Mouse (Mus musculus) hindbrain, embryonic 14.5 days (tissue): ENCODE results near the gene Hist2h3b. TPM values are rescaled to one million over a fixed set of nuclear protein-coding genes. Genes with fewer than 3 reads are reported as not detected.

Experiments used
- ATAC-seq: fragments of 200-750 bp; cut with Nextera tagmentation; 2 replicates; pipeline ENCODE4 v1.8.0; 2017; ENCODE audit warnings: moderate number of reproducible peaks, mild to moderate bottlenecking, moderate TSS enrichment, moderate library complexity; ENCODE audit not compliant: low FRiP score
- DNase-seq: peaks from one replicate; pipeline ENCODE4 v3.0.0-alpha.2; 2015; ENCODE audit warnings: low spot score
- H3K27ac ChIP-seq: fragments of 300-500 bp; sonication (generic); 2 replicates; pipeline ENCODE4 v1.5.1; 2014; ENCODE audit warnings: mild to moderate bottlenecking, moderate library complexity
- H3K27me3 ChIP-seq: fragments of 300-500 bp; sonication (generic); 2 replicates; pipeline ENCODE4 v1.6.1; 2014; ENCODE audit warnings: mild to moderate bottlenecking, low read length, mixed read lengths; ENCODE audit not compliant: control insufficient read depth, insufficient read depth
- H3K36me3 ChIP-seq: fragments of 300-500 bp; sonication (generic); replicated peaks from 2 replicates; pipeline ENCODE4 v1.6.1; 2014; ENCODE audit not compliant: control insufficient read depth, insufficient read depth
- H3K4me1 ChIP-seq: fragments of 300-500 bp; sonication (generic); replicated peaks from 2 replicates; pipeline ENCODE4 v1.6.1; 2014; ENCODE audit warnings: antibody characterized with exemption, low read length, mixed read lengths; ENCODE audit not compliant: control insufficient read depth, insufficient read depth
- H3K4me2 ChIP-seq: fragments of 300-500 bp; sonication (generic); replicated peaks from 2 replicates; pipeline ENCODE4 v1.6.1; 2014; ENCODE audit warnings: mild to moderate bottlenecking, moderate library complexity
- H3K4me3 ChIP-seq: fragments of 300-500 bp; sonication (generic); replicated peaks from 2 replicates; pipeline ENCODE4 v1.5.1; 2014; ENCODE audit warnings: mild to moderate bottlenecking, low read length
- H3K9ac ChIP-seq: fragments of 300-500 bp; sonication (generic); 2 replicates; pipeline ENCODE4 v1.6.1; 2014
- H3K9me3 ChIP-seq: fragments of 300-500 bp; sonication (generic); 2 replicates; pipeline ENCODE4 v1.6.1; 2016; ENCODE audit warnings: low read length; ENCODE audit not compliant: control insufficient read depth
- WGBS: fragments of 180-500 bp; shearing (Covaris S2); extraction: QIAGEN DNeasy Blood & Tissue Kit; methylation state at CpG from one replicate; pipeline ENCODE4 v1.1.7; 2014; 5-methylcytosine and 5-hydroxymethylcytosine counted together
- microRNA-seq: library from miRNA; unstranded; fragments of <30 nt; microRNA quantifications from one replicate; pipeline ENCODE4, GENCODE M21; 2016
- polyA plus RNA-seq: library from polyadenylated mRNA; unstranded; fragments of >200 nt; fragmentation: Nextera tagmentation; extraction: Ambion mirVana; gene quantifications from 2 replicates; pipeline ENCODE4 v1.2.1, GENCODE M21; 2014

Gene Hist2h3b
- polyA plus RNA-seq, 1 experiment from 2014 or later, result 12.3 TPM

GRCm38 (mm10) chr3:96302076-96302475, 33.6 kb downstream of the Hist2h3b start:
- WGBS, result 87% methylated on average over 5 of the region's 5 CpGs
- Histone ChIP-seq H3K9me3 (no peaks in the 10 kb centered on the region), H3K27ac (no peak overlapping the region), H3K36me3 (no peaks in the 10 kb centered on the region), H3K9ac (no peak overlapping the region), H3K4me1 (no peaks in the 10 kb centered on the region), H3K27me3 (no peaks in the 10 kb centered on the region), H3K4me2 (no peak overlapping the region), H3K4me3 (no peak overlapping the region)
- no peak for ATAC-seq
- DNase-seq, result no peak

- Histone ChIP-seq H3K9ac (no peak overlapping the region), H3K36me3 (no peaks in the 10 kb centered on the region), H3K27ac (no peak overlapping the region), H3K4me1 (no peaks in the 10 kb centered on the region), H3K4me2 (no peak overlapping the region), H3K9me3 (no peaks in the 10 kb centered on the region), H3K4me3 (no peak overlapping the region), H3K27me3 (no peaks in the 10 kb centered on the region)
- ATAC-seq (no peak), DNase-seq (no peak)
- whole genome bisulfite sequencing, result 84% methylated on average over 9 of the region's 9 CpGs
These were observed 38.1 kb downstream of the Hist2h3b start for GRCm38 (mm10) chr3:96306506-96306905.

- no peak for ATAC-seq
- H3K27me3 ChIP-seq, result no peaks in the 10 kb centered on the region
- H3K4me2 ChIP-seq, result no peak overlapping the region
- no peak overlapping the region for H3K27ac ChIP-seq
- no peaks in the 10 kb centered on the region for H3K36me3 ChIP-seq
- no peak overlapping the region for H3K4me3 ChIP-seq
- H3K9ac ChIP-seq, result no peak overlapping the region
- no peaks in the 10 kb centered on the region for H3K4me1 ChIP-seq
- 75% methylated on average over 3 of the region's 3 CpGs for WGBS
- DNase-seq, result no peak
- H3K9me3 ChIP-seq, result no peaks in the 10 kb centered on the region
These were observed 41.0 kb downstream of the Hist2h3b start for GRCm38 (mm10) chr3:96309441-96309840.

- ATAC-seq (no peak), DNase-seq (no peak)
- Histone ChIP-seq H3K36me3 (no peaks in the 10 kb centered on the region), H3K27me3 (no peaks in the 10 kb centered on the region), H3K9me3 (no peaks in the 10 kb centered on the region), H3K4me3 (no peak overlapping the region), H3K9ac (no peak overlapping the region), H3K4me1 (no peaks in the 10 kb centered on the region), H3K27ac (no peak overlapping the region), H3K4me2 (no peak overlapping the region)
- 59% methylated on average over 8 of the region's 8 CpGs for WGBS
These were observed 44.1 kb downstream of the Hist2h3b start for GRCm38 (mm10) chr3:96312341-96313098.

Small RNA genes within 50 kb of the gene (microRNA-seq; reads per million reads assigned to microRNA genes)
- gene Gm44492 (not detected), gene Gm47311 (not detected), gene Gm47313 (not detected)

Other genes starting within 250 kb of the Hist2h3b start
- gene Vps45, start 210.2 kb upstream of the Hist2h3b start, polyA plus RNA-seq, result 44.8 and 46.8 TPM in 2 replicates
- gene Otud7b, start 164.1 kb upstream of the Hist2h3b start, polyA plus RNA-seq, result 7.1 and 7.9 TPM in 2 replicates
- 10.1 and 11.6 TPM in 2 replicates for gene Mtmr11, start 106.7 kb upstream of the Hist2h3b start, polyA plus RNA-seq
- 135 and 151 TPM in 2 replicates for gene Sf3b4, start 96.3 kb upstream of the Hist2h3b start, polyA plus RNA-seq
- 95.7 and 111 TPM in 2 replicates for gene Sv2a, start 87.5 kb upstream of the Hist2h3b start, polyA plus RNA-seq
- gene Bola1, start 48.9 kb upstream of the Hist2h3b start, polyA plus RNA-seq, result 57.0 and 72.4 TPM in 2 replicates
- 0.55 TPM in 1 of 2 replicates, not detected in the other for gene Hist2h2ab, start 48.8 kb upstream of the Hist2h3b start, polyA plus RNA-seq
- 1.9 and 2.3 TPM in 2 replicates for gene Hist2h2ac, start 47.8 kb upstream of the Hist2h3b start, polyA plus RNA-seq
- gene Hist2h2be, start 47.5 kb upstream of the Hist2h3b start, polyA plus RNA-seq, result 4.7 and 5.0 TPM in 2 replicates
- gene Hist2h3c2, start 29.5 kb upstream of the Hist2h3b start, polyA plus RNA-seq, result 1.2 and 1.7 TPM in 2 replicates
- 32.2 and 46.8 TPM in 2 replicates for gene Hist2h2aa2, start 28.4 kb upstream of the Hist2h3b start, polyA plus RNA-seq
- gene Hist2h2aa1, start 23.2 kb upstream of the Hist2h3b start, polyA plus RNA-seq, result 12.0 and 16.6 TPM in 2 replicates
- 0.18 and 1.6 TPM in 2 replicates for gene Hist2h3c1, start 22.0 kb upstream of the Hist2h3b start, polyA plus RNA-seq
- gene Hist2h4, start 5.3 kb upstream of the Hist2h3b start, polyA plus RNA-seq, result 2.9 and 6.0 TPM in 2 replicates
- 4.1 and 4.7 TPM in 2 replicates for gene Hist2h2bb, start 1.1 kb downstream of the Hist2h3b start, polyA plus RNA-seq
- gene Fcgr1, start 25.3 kb downstream of the Hist2h3b start, polyA plus RNA-seq, result 1.8 and 3.1 TPM in 2 replicates
- not detected in 2 replicates for gene BC107364, start 183.7 kb downstream of the Hist2h3b start, polyA plus RNA-seq